Mouse (Mus musculus): ENCODE data around the gene Emc6. TPM values are rescaled to one million over a fixed set of nuclear protein-coding genes. Genes with fewer than 3 reads are reported as not detected.

The Emc6 gene
- polyA plus RNA-seq, 1 experiment from 2014 or later = 96.7 TPM

DNA sequence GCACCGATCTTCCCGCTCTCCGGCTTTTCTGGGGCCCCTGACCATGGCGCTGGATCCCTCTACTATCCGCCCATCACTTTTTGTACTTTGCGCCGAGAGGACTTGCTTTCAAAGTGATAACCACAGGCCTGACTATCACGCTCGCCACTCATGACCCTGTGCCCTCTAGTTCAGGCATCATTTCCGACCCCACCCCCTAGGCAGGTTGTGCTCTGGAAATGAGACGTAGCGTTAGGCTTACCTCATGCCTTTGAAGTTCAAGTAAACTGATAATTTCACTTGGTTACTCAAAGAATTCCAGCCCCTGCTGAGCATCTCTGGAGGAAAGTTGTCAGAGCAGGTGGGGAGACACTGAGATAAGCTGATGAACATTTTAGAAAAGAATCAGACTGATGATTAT, 23.0 kb upstream of the Emc6 start:
- no peak for ATAC-seq (ENCODE audit: low FRiP score, low read depth)
- no peaks in the 10 kb centered on the region for H3K27me3 ChIP-seq
- H3K4me3 ChIP-seq = peak overlapping the region; percentile 72
- 3% methylated on average over 12 of the region's 12 CpGs for WGBS
- peak overlapping the region; percentile 89 for H3K4me2 ChIP-seq (replicated peaks)
- peak overlapping the region; percentile 70 for H3K9ac ChIP-seq
- no peaks in the 10 kb centered on the region for H3K9me3 ChIP-seq
- peaks cover 15% of the 10 kb centered on the region for H3K4me1 ChIP-seq
- peaks cover 12% of the 10 kb centered on the region; the same call in 1 of the 2 replicates for H3K36me3 ChIP-seq
- no peak overlapping the region for H3K27ac ChIP-seq

DNA sequence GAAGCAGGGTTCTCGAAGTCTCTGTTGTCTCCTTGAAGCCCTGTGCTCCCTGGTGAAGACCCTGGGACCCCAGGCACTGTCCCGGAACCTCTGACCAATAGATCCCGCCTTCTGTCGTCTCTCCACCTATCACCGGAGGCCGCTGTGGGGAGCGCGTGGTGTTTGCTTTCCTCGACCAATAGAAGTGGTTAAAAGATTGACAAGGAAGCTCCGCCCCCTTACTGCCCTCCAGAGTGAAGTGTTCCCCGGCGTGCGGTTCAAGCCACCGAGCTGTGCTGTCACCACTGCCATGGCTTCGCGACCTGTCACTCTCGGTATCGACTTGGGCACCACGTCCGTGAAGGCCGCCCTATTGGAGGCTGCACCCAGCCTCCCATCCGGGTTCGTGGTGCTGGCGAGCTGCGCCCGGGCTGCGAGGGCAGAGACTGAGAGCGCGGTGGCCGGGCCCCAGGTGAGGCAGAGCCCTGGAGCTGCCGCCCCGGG, 22.4 kb upstream of the Emc6 start, which contains the start of gene Shpk:
Gene Shpk (plus strand): TSS at position 231 of the 483 bp plus-strand sequence.
- peak; percentile 98 for ATAC-seq (ENCODE audit: low FRiP score, low read depth)
- Histone ChIP-seq H3K36me3 (peaks cover 15% of the 10 kb centered on the region; the same call in 1 of the 2 replicates), H3K27ac (no peak within 1 kb of the TSS), H3K4me3 (peak within 1 kb of the TSS; percentile 72), H3K27me3 (no peaks in the 10 kb centered on the region), H3K4me1 (peaks cover 15% of the 10 kb centered on the region), H3K9ac (peak within 1 kb of the TSS; percentile 79), H3K4me2 (replicated peaks) (peak within 1 kb of the TSS; percentile 89), H3K9me3 (no peaks in the 10 kb centered on the region)
- under 1% methylated on average over 32 of the region's 32 CpGs for WGBS

DNA sequence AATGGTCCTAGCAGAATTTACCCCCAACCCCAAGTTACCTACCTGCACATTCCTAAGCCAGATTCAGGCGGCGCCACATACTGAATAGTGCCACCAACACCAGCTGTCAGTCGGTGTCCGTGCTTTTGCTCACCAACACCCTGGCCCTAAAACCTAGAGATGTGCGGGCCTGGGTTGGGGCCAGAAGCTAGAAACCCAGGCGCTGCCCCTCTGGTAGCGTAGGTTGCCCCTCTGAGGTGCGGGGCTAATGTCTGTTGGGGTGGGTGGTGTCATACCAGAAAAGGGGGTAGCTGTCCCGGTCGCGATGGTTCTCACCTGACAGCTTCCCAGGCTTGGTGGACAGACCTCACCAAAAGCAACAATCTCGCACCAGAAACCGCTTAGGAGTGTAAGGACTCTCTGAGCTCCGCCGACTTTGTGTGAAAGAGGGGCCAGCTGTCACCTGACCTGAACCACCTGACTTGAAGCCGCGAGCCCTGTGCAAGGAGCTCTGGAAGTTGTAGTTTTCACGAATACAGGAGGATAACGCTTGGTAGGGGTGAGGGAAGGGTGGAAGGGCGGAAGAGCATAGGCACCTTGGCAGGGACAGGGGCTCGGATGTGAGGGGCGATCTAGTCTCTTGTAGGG, 21.9 kb upstream of the Emc6 start, which contains the start of gene Ctns:
Gene Ctns (minus strand): TSS at position 440 of the 627 bp plus-strand sequence.
- Histone ChIP-seq H3K4me3 (peak within 1 kb of the TSS; percentile 72), H3K9me3 (no peaks in the 10 kb centered on the region), H3K4me1 (peaks cover 15% of the 10 kb centered on the region), H3K9ac (peak within 1 kb of the TSS; percentile 79), H3K36me3 (peaks cover 16% of the 10 kb centered on the region; the same call in 1 of the 2 replicates), H3K27ac (no peak within 1 kb of the TSS), H3K27me3 (no peaks in the 10 kb centered on the region), H3K4me2 (replicated peaks) (peak within 1 kb of the TSS; percentile 89)
- WGBS = 1% methylated on average over 22 of the region's 22 CpGs
- peak; percentile 97 for ATAC-seq (ENCODE audit: low FRiP score, low read depth)

DNA sequence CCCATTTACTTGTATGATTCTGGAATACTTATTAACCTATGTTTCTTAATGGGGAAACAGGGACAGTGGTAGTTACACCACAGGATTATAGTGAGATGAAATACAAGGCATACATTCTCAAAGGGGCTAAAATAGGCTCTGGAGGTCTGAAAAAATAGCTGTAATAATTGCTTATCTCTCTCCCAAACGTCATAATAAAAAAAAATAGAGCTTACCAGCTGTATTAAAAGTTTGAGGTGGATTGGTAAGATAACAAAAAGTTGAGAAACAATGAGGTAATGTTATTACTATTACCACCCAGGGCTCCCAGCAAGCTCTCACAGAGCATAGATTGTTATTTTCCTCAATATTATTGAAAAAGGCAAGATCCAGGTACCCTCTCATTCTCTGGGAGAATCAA, 21.4 kb upstream of the Emc6 start:
- no peak for ATAC-seq (ENCODE audit: low FRiP score, low read depth)
- Histone ChIP-seq H3K9ac (peak overlapping the region; percentile 79), H3K27ac (no peak overlapping the region), H3K4me1 (peaks cover 15% of the 10 kb centered on the region), H3K9me3 (no peaks in the 10 kb centered on the region), H3K4me3 (peak overlapping the region; percentile 72), H3K36me3 (peaks cover 17% of the 10 kb centered on the region; the same call in 1 of the 2 replicates), H3K4me2 (replicated peaks) (peak overlapping the region; percentile 89), H3K27me3 (no peaks in the 10 kb centered on the region)
- WGBS = 3% methylated on average over 1 of the region's 1 CpGs

DNA sequence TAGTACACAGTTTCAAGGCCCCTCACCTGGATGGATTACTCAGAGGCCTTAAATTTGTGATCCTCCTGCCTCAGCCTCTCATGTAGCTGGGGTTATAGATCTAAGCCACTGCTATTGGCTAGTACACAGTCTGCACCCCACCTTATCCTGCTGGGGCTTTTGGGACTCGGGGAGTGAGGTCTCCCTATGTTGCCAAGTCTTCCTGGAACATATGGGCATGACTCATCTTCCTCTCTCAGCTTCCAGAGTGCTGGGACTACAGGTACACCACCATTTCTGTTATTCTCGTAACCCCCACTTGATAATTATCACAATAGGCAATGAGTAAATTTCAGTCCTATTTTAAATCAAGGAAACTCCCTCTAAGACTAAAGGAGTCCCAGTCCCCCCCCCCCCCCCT, 17.6 kb upstream of the Emc6 start:
- H3K9ac ChIP-seq = no peak overlapping the region
- H3K4me1 ChIP-seq = peaks cover 9% of the 10 kb centered on the region
- no peaks in the 10 kb centered on the region for H3K27me3 ChIP-seq
- H3K4me3 ChIP-seq = no peak overlapping the region
- peaks cover 54% of the 10 kb centered on the region for H3K36me3 ChIP-seq
- WGBS = 83% methylated on average over 2 of the region's 2 CpGs
- H3K27ac ChIP-seq = no peak overlapping the region
- no peak overlapping the region for H3K4me2 ChIP-seq (replicated peaks)
- no peak for ATAC-seq (ENCODE audit: low FRiP score, low read depth)
- no peaks in the 10 kb centered on the region for H3K9me3 ChIP-seq

DNA sequence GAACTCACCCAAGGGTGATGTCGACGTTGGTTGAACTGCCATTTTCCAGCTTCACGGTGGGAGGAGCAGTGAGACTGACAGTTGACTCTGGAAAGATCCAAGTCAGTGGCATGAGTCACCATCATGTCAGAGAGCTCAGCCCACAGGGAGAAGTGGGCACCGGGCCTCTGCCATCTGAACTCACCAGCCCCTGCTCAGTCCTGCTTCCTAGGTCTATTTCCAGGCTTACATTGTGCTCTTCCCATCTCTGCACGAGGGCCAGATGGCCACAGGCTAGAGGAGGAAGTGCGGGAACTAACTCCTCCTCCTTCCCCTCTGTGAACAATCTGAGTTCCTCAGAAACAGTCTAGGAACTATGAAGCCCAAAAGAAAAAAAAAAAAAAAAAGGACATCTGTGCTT, 16.2 kb upstream of the Emc6 start:
- Histone ChIP-seq H3K4me1 (peaks cover 5% of the 10 kb centered on the region), H3K9ac (no peak overlapping the region), H3K9me3 (no peaks in the 10 kb centered on the region), H3K36me3 (peaks cover 68% of the 10 kb centered on the region), H3K4me2 (replicated peaks) (no peak overlapping the region), H3K4me3 (no peak overlapping the region), H3K27ac (no peak overlapping the region), H3K27me3 (no peaks in the 10 kb centered on the region)
- no peak for ATAC-seq (ENCODE audit: low FRiP score, low read depth)
- WGBS = 78% methylated on average over 6 of the region's 6 CpGs

DNA sequence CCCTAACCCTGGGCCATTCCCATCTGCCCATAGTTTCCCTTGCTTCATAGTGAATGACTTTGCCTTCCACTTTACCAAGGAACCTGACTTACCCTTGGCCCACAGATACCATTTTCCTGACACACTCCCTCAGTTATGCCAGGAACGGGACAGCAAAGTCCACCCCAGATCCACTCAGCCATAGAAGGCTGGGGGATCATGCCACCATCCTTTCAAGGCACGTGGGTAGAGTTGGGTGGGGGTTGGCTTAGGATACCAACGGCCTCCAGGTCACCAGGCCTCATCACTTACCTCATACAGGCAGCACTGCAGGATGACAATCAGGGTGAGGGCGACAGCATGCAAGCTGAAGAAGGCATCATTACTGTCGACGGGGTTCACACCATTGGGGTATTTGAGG, 10.4 kb upstream of the Emc6 start:
- no peak overlapping the region for H3K27ac ChIP-seq
- no peaks in the 10 kb centered on the region for H3K27me3 ChIP-seq
- 83% methylated on average over 6 of the region's 6 CpGs for WGBS
- H3K36me3 ChIP-seq = peaks cover 96% of the 10 kb centered on the region
- H3K9me3 ChIP-seq = no peaks in the 10 kb centered on the region
- no peaks in the 10 kb centered on the region for H3K4me1 ChIP-seq
- ATAC-seq (ENCODE audit: low FRiP score, low read depth) = no peak
- H3K9ac ChIP-seq = no peak overlapping the region
- no peak overlapping the region for H3K4me3 ChIP-seq
- H3K4me2 ChIP-seq (replicated peaks) = no peak overlapping the region

DNA sequence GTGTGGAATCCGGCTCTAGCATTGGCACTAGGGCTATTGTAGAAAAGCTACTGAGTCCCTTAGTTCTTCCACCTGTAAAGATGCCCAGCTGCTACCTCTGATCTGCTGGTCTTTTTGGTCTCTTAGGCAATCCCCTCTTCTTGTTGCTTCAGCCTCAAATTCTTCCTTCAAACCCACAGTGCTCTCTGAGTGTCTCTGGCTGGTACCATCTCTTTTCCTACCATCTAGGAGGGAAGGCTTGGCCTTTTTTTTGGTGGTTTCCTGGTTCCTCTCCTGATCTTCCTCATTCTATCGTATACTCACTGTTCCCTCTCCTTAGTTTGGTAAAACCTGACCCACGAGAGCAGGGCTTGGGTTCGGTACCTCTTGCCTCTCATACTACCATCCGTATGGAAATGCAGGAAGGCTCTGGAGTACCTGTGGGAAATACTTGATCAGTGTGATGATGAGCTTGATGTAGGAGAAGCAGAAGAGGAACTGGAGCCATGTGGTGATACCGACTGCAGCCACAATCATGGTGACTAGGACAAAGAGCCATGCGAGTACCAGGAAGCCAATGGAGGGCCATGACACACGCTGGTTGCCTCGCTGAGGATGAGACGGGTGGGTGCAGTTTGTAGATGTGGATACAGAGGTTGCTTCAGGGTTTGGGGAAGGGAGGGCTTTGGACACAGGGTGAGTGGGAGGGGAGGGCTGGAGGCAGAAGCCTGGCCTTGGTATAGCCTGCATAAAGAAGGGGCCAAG, 9.2 kb upstream of the Emc6 start:
- Histone ChIP-seq H3K36me3 (peaks cover 89% of the 10 kb centered on the region), H3K4me3 (no peak overlapping the region), H3K9ac (no peak overlapping the region), H3K9me3 (no peaks in the 10 kb centered on the region), H3K27ac (no peak overlapping the region), H3K4me2 (replicated peaks) (no peak overlapping the region), H3K27me3 (no peaks in the 10 kb centered on the region), H3K4me1 (no peaks in the 10 kb centered on the region)
- no peak for ATAC-seq (ENCODE audit: low FRiP score, low read depth)
- WGBS = 92% methylated on average over 10 of the region's 10 CpGs

DNA sequence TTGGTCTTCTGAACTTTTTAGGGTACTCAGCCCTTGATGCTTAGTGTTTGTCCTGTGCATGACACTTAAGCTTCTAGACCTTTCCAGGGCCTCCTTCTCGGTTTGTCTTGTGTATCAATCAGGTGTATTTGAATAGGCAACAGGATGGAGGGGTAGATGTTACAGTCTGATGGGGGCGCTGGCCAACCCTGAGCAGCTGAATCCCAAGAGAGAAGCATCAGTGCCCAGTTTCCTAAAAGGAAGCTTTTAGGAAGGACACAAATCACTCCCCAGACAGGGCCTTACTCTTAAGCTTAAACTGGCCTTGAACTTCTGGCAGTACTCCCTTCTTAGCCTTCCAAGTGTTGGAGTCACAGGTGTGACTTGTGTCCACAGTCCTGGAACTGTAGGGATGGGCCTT, 1.1 kb upstream of the Emc6 start:
- peak overlapping the region; percentile 96 for H3K27ac ChIP-seq
- peak overlapping the region; percentile 88 for H3K9ac ChIP-seq
- 8% methylated on average over 2 of the region's 2 CpGs for WGBS
- no peaks in the 10 kb centered on the region for H3K9me3 ChIP-seq
- peak overlapping the region; percentile 76 for H3K4me3 ChIP-seq
- H3K36me3 ChIP-seq = peaks cover 38% of the 10 kb centered on the region
- H3K27me3 ChIP-seq = no peaks in the 10 kb centered on the region
- peak overlapping the region; percentile 85 for H3K4me2 ChIP-seq (replicated peaks)
- H3K4me1 ChIP-seq = peaks cover 25% of the 10 kb centered on the region
- no peak for ATAC-seq (ENCODE audit: low FRiP score, low read depth)

DNA sequence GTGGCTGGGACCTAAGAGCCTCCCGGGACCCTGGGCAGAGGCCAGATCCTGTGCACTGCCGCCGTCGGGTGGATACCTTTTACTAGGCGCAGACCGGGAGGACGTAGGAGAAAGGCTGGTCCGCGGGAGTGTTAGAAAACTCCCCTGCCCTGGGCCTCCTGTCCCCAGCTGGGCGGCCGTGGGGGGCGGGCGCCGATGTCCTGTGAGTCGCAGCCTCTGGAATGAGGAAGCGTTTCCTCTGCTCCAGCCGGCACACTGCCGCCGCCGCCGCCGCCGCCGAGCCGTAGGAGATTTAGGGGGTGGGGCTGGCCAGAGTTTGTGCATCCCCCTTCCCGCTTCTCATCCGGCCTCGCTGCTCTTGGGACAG, 655 bp upstream of the Emc6 start:
- ATAC-seq (ENCODE audit: low FRiP score, low read depth) = peak; percentile 79
- H3K4me2 ChIP-seq (replicated peaks) = peak overlapping the region; percentile 85
- H3K36me3 ChIP-seq = peaks cover 36% of the 10 kb centered on the region
- H3K4me1 ChIP-seq = peaks cover 29% of the 10 kb centered on the region
- H3K27me3 ChIP-seq = no peaks in the 10 kb centered on the region
- H3K9me3 ChIP-seq = no peaks in the 10 kb centered on the region
- H3K9ac ChIP-seq = peak overlapping the region; percentile 88
- peak overlapping the region; percentile 76 for H3K4me3 ChIP-seq
- peak overlapping the region; percentile 96 for H3K27ac ChIP-seq
- WGBS = 0% methylated on average over 28 of the region's 28 CpGs

DNA sequence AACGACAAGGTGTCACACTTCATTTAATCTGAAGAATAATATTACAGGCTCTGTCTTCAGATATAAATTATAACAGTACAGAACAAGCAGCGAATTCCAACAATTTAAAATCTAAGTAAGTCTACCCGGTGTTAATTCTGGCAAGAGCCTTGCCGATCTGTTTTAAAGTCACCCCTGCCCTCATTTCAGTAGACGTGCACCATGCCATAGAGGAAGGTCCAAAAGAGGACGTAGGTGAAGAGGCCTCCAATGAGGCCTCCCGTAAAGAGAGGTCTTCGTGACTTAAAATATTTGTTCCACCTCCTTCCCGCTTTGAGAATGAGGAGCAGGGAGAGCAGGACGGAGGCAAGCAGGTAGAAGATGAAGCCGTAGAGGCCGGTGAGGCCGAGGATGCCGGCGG, 651 bp downstream of the Emc6 start:
- Histone ChIP-seq H3K9ac (peak overlapping the region; percentile 94), H3K9me3 (no peaks in the 10 kb centered on the region), H3K4me2 (replicated peaks) (peak overlapping the region; percentile 85), H3K27me3 (no peaks in the 10 kb centered on the region), H3K27ac (peak overlapping the region; percentile 89), H3K4me1 (peaks cover 41% of the 10 kb centered on the region), H3K4me3 (peak overlapping the region; percentile 76), H3K36me3 (peaks cover 37% of the 10 kb centered on the region)
- ATAC-seq (ENCODE audit: low FRiP score, low read depth) = no peak
- WGBS = under 1% methylated on average over 15 of the region's 15 CpGs

DNA sequence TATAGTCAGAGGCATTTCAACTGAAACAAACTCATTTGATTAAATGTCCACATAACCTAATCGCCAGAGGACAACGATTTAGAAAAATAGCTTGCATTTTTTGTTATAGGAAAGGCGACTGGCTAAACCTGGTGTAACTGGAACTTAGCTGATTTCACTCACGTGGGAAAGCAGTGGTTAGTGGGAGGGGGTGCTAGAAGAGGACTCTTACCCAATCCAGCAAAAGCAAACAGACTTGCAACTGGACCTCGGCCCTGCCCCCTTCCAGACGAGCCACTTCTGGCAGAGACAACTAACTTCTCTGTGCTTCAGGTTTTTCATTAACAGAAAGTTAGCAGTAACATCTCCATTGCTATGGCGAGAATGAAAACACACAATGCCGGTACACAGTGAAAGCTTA, 1.2 kb downstream of the Emc6 start:
- H3K9ac ChIP-seq = peak overlapping the region; percentile 94
- peak overlapping the region; percentile 85 for H3K4me2 ChIP-seq (replicated peaks)
- H3K9me3 ChIP-seq = no peaks in the 10 kb centered on the region
- peaks cover 42% of the 10 kb centered on the region for H3K4me1 ChIP-seq
- H3K27ac ChIP-seq = no peak overlapping the region
- no peak for ATAC-seq (ENCODE audit: low FRiP score, low read depth)
- H3K27me3 ChIP-seq = no peaks in the 10 kb centered on the region
- 40% methylated on average over 8 of the region's 8 CpGs for WGBS
- H3K4me3 ChIP-seq = peak overlapping the region; percentile 76
- H3K36me3 ChIP-seq = peaks cover 39% of the 10 kb centered on the region
